Mouse (Mus musculus) ES-E14 (cell line): ENCODE data around the gene Actn2. TPM values are rescaled to one million over a fixed set of nuclear protein-coding genes. Genes with fewer than 3 reads are reported as not detected.

Experiments
- DNase-seq: peaks from one replicate; pipeline ENCODE4 v3.0.0-alpha.2; 2013; ENCODE audit warnings: low read depth, low spot score
- H3K27ac ChIP-seq: 2 replicates; pipeline ENCODE4 v1.5.1; 2012; ENCODE audit warnings: low read depth, mild to moderate bottlenecking, low read length, moderate library complexity, mixed read lengths; ENCODE audit not compliant: poor library complexity, insufficient read depth, severe bottlenecking
- H3K36me3 ChIP-seq: 2 replicates; pipeline ENCODE4 v1.6.1; 2012; ENCODE audit warnings: mild to moderate bottlenecking, low read length, moderate library complexity, mixed read lengths; ENCODE audit not compliant: control insufficient read depth, poor library complexity, insufficient read depth, severe bottlenecking
- H3K4me1 ChIP-seq, 2 experiments: fragments of 150-350 bp in 1 of 2; sonication (generic) in 1 of 2; 2 replicates each; pipeline ENCODE4 v1.6.1; 2012; ENCODE audit warnings: low read length in 2 of 2, mild to moderate bottlenecking in 1 of 2, mixed read lengths in 1 of 2; ENCODE audit not compliant: control insufficient read depth in 2 of 2, insufficient read depth in 2 of 2, poor library complexity in 1 of 2
- H3K4me3 ChIP-seq, 2 experiments: fragments of 150-350 bp in 1 of 2; sonication (generic) in 1 of 2; 2 replicates each; pipeline ENCODE4 v1.5.1; 2012; ENCODE audit warnings: low read length in 2 of 2, low read depth in 1 of 2, mild to moderate bottlenecking in 1 of 2, mixed read lengths in 1 of 2; ENCODE audit not compliant: insufficient read depth in 1 of 2, poor library complexity in 1 of 2, severe bottlenecking in 1 of 2
- H3K9ac ChIP-seq: 2 replicates; pipeline ENCODE4 v1.6.1; 2012; ENCODE audit warnings: low read depth, mild to moderate bottlenecking, low read length, mixed read lengths; ENCODE audit not compliant: poor library complexity, insufficient read depth, severe bottlenecking
- H3K9me3 ChIP-seq: fragments of 150-350 bp; sonication (generic); 2 replicates; pipeline ENCODE4 v1.6.1; 2012; ENCODE audit warnings: low read depth, mild to moderate bottlenecking, low read length; ENCODE audit not compliant: control insufficient read depth, insufficient read depth
- CHD2 ChIP-seq: IDR thresholded peaks from 2 replicates; pipeline ENCODE4 v1.6.1; 2014; ENCODE audit warnings: mild to moderate bottlenecking, low read depth, low read length, inconsistent platforms
- HCFC1 ChIP-seq: IDR thresholded peaks from 2 replicates; pipeline ENCODE4 v1.6.1; 2012; ENCODE audit warnings: low read length, inconsistent platforms, borderline replicate concordance; ENCODE audit not compliant: insufficient read depth
- MAFK ChIP-seq: IDR thresholded peaks from 2 replicates; pipeline ENCODE4 v1.6.1; 2014; ENCODE audit warnings: mild to moderate bottlenecking, low read depth, low read length, inconsistent platforms; ENCODE audit not compliant: insufficient read depth
- ZC3H11A ChIP-seq: IDR thresholded peaks from 2 replicates; pipeline ENCODE4 v1.6.1; 2012; ENCODE audit warnings: low read depth, mild to moderate bottlenecking, inconsistent platforms, low read length, borderline replicate concordance
- ZNF384 ChIP-seq: IDR thresholded peaks from 2 replicates; pipeline ENCODE4 v1.6.1; 2012; ENCODE audit warnings: low read depth, low read length, inconsistent platforms
- in situ Hi-C, 2 experiments: fragments of 600-800 bp; cut with MboI; formaldehyde crosslinking; loops; one replicate each; pipeline ENCODE4 v1.15.1; 2025; ENCODE audit warnings: low sequenced_read_pairs in 2 of 2, inconsistent platforms in 1 of 2; ENCODE audit not compliant: unreplicated experiment in 2 of 2
- total RNA-seq: library from RNA; depleted of rRNA; stranded (reverse); fragments of 300-350 nt; gene quantifications from 2 replicates; pipeline ENCODE4 v1.2.3, GENCODE M21; 2012

The Actn2 gene
- total RNA-seq, 1 experiment, result 6.9 TPM

DNA sequence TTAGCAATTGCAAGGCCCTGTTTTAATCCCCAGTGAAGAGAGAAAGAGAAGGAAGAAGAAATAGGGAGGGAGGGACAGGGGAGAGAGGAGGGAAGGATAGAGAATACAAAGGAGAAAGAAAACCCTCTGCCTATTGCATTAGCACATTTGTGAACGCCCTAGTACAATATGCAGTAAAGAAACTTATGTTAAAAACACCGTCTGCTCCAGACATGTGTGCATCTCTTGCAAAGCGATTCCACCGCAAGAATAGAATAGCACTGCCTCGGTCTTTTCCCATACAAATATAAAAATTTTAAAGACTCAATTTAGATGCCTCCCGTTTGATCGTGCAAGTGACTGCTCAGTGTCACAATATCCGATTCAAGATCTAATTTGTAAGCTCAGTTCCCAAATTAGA, 32.1 kb downstream of the Actn2 start:
- Histone ChIP-seq H3K36me3 (no peaks in the 10 kb centered on the region; the same call in 1 of the 2 replicates), H3K4me3 (no peak overlapping the region), H3K4me1 (peaks cover 2 to 3% of the 10 kb centered on the region in 2 experiments; a peak in 2 of 4 replicates), H3K9me3 (no peaks in the 10 kb centered on the region), H3K9ac (no peak overlapping the region), H3K27ac (no peak overlapping the region)
- TF ChIP-seq MAFK (no peak), CHD2 (no peak), ZNF384 (no peak), HCFC1 (no peak), ZC3H11A (no peak)
- in situ Hi-C loops, result no loop called here
- no peak for DNase-seq

DNA sequence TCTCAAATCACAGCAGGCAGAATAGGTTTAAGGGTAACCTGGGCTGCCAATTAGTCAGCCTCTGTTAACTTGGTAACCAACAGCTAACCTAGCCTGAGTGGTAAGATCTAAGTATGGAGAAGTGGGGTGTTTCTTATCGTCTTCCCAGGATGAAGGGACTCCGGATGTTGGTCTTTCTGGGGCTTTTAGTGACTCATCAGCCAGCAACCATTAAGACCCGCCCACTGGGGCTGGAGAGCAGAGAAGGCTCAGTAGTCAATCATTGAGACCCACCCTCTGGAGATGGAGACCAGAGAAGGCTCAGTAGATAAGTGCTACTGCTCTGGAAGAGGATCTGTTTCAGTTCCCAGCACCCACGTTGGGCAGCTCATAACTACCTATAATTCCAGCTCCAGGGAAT, 33.3 kb downstream of the Actn2 start:
- in situ Hi-C loops, result no loop called here
- TF ChIP-seq CHD2 (no peak), HCFC1 (no peak)
- no peak overlapping the region for H3K4me3 ChIP-seq
- H3K27ac ChIP-seq, result no peak overlapping the region; the same call in 1 of the 2 replicates
- H3K9ac ChIP-seq, result no peak overlapping the region
- no peaks in the 10 kb centered on the region for H3K9me3 ChIP-seq
- H3K36me3 ChIP-seq, result no peaks in the 10 kb centered on the region; the same call in 1 of the 2 replicates
- no peak for DNase-seq
- peaks cover 2 to 3% of the 10 kb centered on the region in 2 experiments; a peak in 2 of 4 replicates for H3K4me1 ChIP-seq

DNA sequence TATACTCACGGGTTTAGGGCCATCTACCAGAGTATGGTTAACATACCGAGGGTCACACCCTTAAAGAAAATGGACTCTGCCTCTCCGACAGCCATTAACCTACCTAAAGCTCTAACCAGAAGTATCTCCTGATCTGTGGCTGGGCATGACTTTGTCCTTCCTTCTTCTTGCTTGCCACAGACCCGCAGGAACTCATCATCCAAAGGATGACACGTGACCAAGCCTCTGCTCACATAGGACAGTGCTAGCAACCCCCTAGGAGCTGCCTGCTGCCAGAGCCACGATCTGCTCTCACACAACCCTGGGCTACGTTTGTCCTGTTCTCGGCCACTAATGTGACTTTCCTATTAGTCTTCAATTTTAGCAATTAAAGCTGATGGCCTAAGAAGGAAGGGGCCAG, 35.0 kb downstream of the Actn2 start:
- DNase-seq, result no peak
- Histone ChIP-seq H3K36me3 (no peaks in the 10 kb centered on the region; the same call in 1 of the 2 replicates), H3K4me1 (peaks cover 0 to 3% of the 10 kb centered on the region in 2 experiments; a peak in 2 of 4 replicates), H3K27ac (no peak overlapping the region), H3K9ac (no peak overlapping the region), H3K4me3 (no peak overlapping the region), H3K9me3 (no peaks in the 10 kb centered on the region)
- TF ChIP-seq CHD2 (no peak), ZC3H11A (no peak), ZNF384 (no peak), MAFK (no peak), HCFC1 (no peak)
- in situ Hi-C loops, result no loop called here

DNA sequence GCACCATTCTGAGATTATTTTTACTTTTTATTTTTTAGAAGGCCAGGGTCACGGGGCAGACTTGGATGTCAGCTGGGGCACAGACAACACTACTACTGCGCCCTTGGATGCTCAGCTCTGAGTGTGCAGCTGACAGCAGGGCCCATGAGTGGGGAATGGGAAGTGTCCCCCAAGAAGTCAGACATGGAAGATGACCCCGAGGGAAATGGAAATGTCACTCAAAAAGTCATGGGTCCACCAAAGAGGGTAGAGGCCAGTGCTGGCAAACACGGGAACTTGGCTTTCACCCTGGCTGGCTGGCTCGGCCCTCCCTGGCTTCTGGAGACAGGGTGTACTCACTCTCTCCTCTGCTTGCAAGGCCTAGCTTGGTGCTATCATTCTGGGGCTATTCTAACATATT, 35.6 kb downstream of the Actn2 start:
- peaks cover 0 to 3% of the 10 kb centered on the region in 2 experiments; a peak in 2 of 4 replicates for H3K4me1 ChIP-seq
- in situ Hi-C loops, result no loop called here
- H3K4me3 ChIP-seq, result no peak overlapping the region
- no peaks in the 10 kb centered on the region for H3K9me3 ChIP-seq
- no peak for TF ChIP-seq ZNF384
- no peak for TF ChIP-seq HCFC1
- no peak for TF ChIP-seq CHD2
- TF ChIP-seq ZC3H11A, result no peak
- no peak for TF ChIP-seq MAFK
- DNase-seq, result no peak
- H3K9ac ChIP-seq, result no peak overlapping the region
- H3K36me3 ChIP-seq, result no peaks in the 10 kb centered on the region; the same call in 1 of the 2 replicates
- no peak overlapping the region for H3K27ac ChIP-seq

DNA sequence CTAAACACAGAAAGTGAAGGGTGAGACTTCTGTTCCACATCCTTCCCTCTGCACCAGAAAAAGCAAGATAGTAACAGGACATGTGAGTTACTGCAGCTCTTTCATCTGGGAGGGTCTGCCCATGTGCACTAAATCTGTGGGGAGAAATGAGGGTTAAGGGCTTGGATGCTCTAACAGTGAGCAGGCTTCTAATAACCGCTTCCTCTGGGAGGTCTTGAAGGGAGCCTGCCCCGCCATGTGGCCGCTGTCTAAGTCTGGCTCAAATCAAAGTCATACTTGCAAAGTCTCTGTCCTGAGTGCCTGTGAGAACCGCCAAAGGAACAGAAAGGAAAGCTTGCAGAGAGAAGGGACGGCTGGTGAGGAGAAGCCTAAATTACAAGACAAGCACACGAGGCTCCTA, 42.8 kb downstream of the Actn2 start:
- H3K9ac ChIP-seq, result no peak overlapping the region
- no peak overlapping the region for H3K27ac ChIP-seq
- in situ Hi-C loops, result no loop called here
- no peaks in the 10 kb centered on the region for H3K9me3 ChIP-seq
- H3K4me3 ChIP-seq, result no peak overlapping the region
- no peaks in the 10 kb centered on the region for H3K36me3 ChIP-seq
- TF ChIP-seq MAFK (no peak), CHD2 (no peak), ZNF384 (no peak), HCFC1 (no peak), ZC3H11A (no peak)
- peaks cover 0 to 5% of the 10 kb centered on the region in 2 experiments; a peak in 1 of 4 replicates for H3K4me1 ChIP-seq
- DNase-seq, result no peak
